Mouse (Mus musculus) retina, postnatal 1 day (tissue): ENCODE results near the gene Hao1.

Experiments
- DNase-seq: peaks from one replicate; pipeline ENCODE4 v3.0.0-alpha.2; 2012

The Hao1 gene

DNA sequence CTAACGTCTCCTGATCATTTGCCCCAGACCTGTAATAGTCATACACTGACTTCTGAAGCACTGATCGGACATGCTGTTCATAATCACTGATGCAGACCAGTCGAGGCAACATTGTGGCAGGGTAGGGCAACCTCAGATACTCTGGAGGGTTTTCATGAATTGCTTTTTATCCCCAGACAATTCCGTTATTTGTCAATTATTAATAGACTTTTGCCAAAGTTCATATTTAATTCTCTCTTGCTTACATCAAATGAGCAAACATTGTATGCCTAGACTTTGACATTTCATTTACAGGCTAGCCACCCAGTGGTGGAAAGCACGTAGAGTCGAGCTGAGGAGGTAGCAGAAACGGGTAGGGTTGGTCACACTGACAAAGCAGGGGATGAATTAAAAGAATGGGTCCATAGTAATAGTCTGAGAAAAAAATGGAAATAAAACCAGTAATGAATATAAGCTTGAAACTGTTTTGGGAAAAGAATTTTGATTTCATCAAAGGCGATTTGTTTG is at the start of gene Hao1:
Gene Hao1 (minus strand): TSS at position 148 of the 507 bp plus-strand sequence.
- no peak for DNase-seq

DNA sequence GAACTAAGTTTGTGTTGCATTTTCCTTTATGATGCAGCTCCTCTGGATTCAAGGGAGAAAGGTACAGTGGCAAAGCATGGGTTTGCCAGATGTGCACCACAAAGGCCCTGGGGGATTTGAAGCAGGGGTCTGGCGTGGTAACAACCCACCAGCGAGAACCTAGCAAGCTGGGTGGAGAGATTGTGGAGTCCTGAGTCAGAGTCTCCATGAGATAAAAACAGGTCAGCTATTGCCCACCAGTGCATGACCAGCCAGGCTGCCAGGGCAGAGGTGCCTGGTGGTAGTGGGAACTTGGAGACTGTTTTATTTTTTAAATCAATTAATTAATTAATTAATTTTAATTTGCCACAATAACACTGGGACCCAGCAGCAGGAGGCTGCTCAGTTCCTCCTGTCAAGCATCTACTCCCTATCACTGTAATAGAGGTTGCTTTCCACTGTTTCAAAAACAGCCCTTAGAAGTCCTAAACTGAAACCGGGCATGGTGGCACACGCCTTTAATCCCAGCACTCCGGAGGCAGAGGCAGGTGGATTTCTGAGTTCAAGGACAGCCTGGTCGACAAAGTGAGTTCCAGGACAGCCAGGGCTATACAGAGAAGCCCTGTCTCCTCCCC is 37.0 kb upstream of the Hao1 start:
- no peak for DNase-seq

DNA sequence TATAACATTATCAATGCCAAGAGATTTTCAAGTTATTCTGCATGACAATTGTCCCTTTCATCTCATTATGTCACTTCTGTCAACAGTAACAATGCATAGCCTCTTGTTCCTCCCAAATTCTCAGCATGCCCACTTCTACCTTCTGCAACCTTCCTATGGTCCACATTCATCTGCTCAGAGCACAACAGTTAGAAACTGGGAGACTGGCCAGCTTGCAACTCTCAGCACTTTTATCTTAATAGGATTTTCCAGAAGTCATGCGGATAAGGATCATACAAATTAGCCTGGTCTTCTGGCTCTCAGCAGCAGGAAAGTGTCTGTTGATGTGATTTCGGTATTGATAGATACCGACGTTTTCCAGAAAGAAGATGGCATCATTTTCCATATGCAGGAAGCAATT is 31.1 kb upstream of the Hao1 start:
- DNase-seq = peak; percentile 8

DNA sequence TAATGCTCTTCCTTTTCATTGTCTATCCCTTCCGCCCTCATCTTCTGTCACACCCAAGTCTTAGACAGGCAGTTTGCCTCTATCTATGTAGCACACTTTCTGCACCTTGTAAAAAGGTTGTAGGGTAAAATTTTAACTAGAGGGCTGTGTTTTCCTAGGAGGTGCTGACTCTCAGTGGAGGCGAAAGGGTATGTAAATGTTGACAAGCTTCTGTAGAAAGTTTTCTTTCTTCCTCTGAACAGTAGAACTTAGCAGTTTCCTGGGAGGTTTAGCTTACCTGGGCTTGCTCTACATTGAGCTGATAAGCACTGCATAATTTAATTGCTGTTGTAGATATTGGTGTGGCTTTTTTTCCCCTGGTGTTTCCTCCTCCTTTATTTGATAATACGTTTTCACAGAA is 5.3 kb upstream of the Hao1 start:
- DNase-seq = no peak

DNA sequence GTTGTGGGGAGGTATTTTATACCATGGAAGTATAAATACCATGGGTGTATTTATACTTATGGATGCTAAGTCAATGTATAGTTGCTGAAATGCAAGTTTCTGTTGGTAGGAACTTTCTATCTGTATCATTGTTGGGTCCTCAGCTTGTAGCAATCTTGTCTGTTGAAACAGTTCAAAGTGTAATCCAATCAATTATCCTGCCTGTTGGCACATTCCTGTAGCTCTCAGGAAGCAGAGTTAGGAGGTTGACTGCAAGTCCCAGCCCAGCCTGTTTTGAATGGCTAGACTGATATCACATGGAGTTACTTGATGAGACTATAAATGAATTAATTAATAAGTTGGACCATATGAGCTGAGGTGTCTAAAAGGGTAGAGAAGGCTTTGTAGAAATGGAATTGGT is 1.8 kb downstream of the Hao1 start:
- DNase-seq = no peak

DNA sequence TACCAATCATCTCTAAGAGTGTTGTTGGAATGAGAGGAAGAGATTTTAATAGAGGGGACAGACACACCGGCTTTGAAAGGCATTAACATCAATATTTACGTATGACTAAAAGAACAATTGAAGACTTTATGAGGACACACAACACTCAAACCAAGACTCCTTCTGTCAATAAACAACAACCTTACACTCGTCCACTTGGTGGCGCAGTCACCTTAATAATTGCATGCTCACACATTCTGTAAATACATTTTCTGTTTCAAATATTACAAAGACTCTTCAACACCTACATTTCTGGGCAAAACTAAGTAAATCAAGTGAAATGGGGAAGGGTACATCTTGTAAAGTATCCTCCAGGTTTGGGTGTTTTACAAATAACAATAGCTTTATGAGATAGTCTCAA is 4.4 kb downstream of the Hao1 start:
- peak; percentile 62 for DNase-seq

DNA sequence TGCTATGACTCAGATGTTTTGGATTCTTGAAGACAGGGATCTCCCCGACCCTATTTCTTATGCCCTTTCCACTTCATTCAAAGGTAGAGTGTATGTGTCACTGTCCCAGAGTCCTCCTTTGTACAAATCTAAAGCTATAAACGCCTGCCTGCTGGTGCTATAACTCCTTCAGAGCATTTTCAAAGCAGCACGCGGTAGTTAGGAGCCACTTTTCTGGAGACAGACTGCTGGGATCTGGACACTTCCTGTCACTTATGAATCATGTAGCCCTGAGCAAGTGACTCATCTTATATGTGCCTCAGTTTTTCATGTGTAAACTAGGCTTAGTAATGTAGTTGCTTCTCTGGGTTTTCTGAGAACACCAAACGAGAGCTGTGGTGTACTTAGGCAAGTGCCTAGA is 9.1 kb downstream of the Hao1 start:
- DNase-seq = no peak

DNA sequence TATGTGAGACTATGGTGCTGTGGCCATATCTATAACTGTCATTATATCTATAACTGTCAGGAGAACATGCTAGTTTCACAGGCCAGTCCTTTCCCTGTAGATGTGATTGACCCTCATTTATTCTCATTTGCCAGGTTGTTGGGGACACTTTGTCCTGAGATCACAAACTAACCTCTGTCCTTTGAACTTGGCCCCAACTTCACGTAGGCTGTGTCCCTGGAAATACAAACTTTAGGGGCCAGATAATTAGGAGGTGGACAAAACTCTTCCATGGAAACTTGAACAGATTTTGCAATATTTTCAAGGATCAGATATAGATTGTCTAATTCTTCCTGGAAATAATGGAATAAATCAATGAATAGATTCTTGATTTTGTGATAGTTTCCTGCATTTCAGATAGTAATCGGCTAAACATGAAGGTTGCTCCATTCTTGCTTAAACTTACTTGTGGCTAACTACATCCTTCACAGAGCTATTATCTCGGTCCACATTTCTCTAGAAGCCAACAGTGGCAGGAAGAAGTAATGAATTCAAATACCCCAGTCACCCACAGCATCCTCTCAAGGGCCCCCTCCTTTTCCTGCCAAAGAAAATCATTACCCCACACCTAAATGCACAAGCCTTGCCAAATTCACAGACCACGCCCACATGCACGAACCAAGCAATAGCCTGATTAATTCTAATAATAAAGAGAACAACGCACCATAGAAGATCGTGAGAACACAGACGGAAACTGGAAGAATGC is 9.7 kb downstream of the Hao1 start:
- DNase-seq = no peak

DNA sequence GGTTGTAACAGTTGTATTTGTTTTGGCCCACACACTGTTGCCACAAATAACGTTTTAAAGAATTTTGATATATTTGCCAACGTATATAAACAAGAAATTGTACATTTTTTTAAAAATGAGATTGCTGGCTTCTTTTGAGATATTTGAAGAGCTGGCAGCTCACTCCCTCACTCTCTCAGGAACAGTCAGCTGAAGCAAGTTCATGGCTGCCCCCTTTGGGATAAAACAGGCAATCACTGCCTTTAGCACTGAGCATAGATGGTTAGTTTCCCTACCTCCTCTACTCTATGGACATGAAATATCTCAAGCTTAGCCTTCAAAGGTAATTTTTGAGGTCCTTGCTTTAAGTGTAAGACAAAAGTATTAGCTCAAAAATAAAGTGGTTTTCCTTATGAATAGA is 10.7 kb downstream of the Hao1 start:
- no peak for DNase-seq

DNA sequence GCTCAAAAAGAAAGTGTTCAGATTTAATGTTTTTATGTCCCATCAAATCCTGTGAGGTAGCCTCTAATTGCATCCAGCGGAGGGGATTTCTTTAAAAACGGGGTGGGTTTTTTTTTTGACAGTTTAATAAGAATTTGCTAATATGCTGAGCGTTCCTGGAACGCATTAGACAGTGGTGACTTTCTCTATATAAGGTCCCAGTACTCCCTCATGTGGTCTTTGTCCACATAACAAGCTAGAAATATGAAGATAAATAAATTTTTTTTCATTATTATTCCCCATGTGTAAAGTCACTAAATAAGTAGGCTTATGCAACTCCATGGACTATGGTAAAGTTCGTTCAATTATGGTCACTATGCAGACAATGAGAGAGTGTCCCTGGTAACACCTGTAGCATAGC is 13.1 kb downstream of the Hao1 start:
- DNase-seq = no peak

DNA sequence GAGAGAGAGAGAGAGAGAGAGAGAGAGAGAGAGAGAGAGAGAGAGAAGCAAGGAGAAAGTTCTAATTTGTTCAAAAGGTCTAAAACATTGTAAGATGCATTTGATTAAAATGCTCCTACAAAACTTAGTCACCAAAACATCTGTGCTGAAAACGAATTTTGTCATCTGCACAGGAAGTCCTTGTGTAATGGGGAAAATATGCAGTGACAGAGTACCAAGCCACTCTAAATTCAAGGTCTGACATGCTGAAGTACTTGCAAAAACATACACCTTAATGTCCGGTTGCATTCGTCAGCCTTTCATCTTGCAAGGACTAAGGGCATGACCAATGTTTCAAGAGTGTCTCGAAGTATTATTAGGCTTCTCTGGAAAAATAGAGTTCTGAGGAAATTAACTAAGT is 15.7 kb downstream of the Hao1 start:
- DNase-seq = no peak

DNA sequence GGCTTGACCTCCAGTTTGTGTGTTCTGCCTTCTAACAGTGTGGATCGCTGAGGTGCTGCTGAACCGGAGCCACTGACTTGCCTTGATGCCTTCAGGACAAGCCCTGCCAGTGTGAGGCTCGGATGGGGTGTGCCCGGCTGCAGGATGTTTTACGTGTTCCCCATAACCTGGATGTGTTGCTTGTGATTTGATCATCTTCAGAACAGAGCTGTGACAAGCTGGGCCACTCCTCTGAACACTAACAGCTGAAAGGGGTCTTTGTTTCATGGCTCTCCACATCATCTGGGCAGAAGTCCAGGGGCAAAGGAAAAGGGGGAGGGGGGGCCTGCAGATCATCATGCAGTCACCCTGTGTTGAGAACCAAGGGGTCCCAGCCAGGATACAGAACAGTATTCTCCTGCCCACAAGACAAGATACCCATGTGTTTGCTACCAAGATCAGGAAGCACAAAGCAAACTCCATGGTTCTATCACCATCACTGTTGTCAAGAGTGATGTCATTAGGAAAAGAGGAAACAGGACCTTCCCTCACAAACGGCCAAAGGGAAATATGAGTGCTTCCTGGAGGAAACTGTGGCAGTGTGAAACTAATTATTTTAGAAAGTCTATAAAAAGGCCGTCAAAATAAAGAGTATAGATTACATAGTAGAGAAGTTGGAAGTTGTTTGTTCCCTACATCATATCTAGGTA is 25.9 kb downstream of the Hao1 start:
- DNase-seq = peak; percentile 59

DNA sequence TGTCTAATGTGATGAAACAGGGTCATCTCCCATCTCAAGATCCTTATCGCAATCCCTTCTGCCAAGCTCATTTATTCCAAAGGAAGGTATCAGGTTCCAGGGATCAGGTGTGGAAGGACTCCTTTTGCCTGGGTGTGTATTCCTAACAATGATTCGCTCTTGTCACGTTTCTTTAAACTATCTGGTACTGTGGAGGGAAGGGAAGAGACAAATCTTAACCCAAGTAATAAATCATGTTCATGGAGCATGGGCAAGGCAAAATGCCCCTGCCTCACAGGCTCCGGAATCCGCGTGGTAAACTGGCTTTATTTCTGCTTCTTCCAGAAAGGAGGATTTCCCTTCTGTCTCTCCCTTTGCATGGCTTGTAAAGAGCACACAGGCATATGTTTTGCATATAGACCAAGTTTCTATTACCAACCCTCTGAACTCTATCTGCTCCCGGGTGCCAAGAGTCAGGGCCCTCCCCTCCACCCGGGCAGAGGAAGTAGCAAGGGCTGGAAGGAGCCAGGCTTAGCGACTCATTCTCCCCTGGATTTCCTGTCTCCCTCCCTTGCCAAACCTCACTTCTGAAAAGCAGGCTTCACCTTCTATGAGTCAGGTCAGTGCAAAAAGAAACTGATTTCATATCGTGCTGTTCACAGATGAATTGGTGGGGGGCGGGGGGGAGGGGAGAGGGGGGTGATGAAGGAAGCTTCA is 26.6 kb downstream of the Hao1 start:
- peak; percentile 6 for DNase-seq

DNA sequence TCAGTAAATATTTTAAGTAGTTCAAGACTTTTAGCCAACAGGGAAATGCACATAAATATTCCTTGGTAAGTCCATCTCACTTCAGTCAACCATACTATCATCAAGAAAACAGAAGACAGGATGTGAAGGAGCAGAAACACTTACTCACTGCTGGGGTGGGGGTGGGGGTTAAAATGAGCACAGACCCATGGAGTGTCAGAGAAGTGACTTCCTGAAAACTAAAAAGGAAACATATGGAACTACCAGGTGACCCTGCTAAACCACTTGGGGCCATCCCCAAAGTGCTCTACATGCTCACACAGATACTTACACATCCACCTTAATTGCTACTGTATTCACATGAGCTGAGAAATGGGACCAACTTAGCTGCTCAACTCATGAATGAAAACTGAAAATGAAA is 36.1 kb downstream of the Hao1 start:
- DNase-seq = no peak

DNA sequence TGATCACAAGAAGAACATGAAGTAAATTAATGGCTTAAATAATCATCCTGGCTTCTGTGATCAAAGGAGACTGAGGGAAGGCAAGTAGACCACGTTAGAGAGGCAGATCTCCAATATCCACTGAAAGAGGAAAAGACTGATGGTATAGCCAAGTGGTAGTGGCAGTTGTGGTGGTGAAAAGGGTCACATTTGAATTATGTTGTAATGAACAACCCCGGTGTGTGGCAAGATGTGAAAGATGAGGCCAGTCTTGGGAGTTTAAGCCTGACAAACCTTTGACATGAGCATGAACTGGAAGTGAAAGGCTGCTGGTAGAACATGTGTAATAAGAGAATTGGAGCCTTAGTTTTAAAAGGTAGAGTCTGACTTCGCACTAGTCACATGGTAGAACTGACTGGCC is 54.4 kb downstream of the Hao1 start:
- no peak for DNase-seq

DNA sequence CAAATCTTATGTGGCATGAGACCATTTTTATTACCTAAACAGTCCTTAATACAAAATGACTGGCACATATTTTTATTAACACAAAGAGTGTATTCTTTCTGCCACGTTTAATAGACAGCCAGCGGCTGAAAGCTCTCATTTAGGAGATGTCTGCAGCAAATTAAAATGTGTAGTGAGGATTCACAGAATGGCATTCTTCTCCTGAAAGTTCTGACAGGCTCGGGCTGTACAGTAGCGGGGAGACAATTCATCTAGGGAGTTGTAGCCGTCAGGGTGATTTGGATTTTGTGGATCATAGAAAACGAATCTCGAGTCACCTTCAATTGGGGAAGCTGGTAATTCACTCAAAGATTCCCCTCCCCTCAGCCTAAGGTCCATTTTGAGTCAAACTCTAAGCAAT is 55.7 kb downstream of the Hao1 start:
- DNase-seq = no peak

DNA sequence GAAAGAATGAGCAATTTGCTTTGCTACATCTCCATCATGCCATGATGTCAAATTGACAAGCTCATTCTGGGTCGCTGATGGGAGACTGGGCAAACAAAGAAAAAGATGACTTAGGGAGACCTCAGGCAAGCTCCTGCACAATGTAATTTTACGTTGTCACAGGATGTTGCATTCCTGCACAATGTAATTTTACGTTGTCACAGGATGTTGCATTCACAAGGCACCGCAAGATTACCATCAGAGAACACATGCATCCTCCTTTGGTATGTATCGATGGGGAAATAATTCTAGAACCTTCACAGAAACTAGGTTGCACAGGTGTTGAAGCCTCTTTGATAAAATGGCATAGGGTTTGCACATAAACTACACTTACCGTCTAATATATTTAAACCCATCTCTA is 65.5 kb downstream of the Hao1 start:
- DNase-seq = no peak

DNA sequence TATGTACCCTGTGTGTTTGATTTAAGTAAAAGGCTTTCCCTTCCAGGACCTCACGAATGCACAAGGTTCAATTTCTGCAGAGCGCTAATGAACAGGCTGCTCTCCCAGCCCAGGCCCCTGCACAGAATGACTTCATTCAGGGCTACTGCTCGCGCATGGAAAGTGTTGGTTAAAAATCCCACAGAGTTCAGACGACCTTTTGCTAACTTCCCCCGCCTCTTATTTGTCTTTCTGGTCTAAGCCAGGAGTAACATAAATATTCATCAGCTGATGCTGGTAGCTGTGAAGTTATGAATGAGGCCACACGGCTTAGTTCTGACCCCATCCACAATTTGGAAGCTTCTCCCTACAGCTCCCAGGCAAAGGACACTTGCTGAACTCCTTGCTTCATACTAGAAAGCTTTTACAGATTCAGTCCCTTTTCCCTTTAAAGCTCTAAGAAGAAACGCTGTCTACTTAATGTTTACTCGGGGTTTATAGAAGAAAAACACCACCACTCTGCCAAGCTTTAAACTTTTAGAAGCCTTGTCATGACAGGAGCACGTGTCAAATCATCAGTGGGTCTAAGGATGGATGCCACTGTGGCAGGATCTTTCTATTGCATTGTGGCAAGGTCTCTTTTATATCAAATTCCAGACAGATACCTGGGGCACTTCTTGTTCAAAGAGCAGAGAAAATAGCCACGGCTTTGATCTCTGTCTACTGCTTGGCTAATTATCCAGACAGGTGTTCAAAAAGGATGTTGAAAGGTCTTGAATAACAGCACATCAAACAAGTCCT is 67.9 kb downstream of the Hao1 start:
- DNase-seq = no peak

DNA sequence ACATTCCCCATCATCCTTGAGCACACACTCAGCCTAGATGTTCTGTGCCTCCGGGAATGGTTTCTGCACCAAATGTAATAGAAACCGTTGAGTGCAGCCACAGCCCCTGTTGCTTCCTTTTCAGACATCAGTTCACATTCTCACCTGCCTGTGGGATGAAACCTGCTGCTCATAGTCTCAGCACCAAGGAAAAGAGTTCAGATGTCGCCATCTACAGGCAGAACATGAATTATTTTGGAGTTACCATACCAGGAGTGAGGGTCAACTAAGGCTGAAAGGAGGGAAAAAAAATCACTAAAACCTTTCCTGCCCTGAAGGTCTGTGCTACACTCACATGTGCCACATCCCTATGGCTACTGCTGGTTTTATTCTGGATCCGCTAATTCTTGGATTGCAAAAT is 71.5 kb downstream of the Hao1 start:
- peak; percentile 47 for DNase-seq

DNA sequence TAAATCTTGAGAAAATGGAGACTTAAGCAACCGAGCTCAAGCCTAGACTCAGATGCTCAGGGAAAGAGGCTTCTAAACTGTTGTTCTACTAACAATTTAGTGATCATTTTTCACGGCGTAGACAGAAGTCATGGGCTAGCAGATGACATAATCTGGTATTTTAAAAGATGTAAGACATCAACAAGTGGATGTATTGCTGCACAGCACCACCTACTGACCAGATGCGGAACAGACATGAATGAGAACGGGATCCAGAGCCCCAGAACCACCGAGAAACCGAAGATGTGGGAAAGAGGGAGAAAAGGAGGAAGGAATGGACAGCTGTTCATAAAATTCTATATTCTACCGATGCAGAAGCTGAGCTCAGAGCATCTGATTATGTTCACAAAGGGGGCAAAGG is 72.4 kb downstream of the Hao1 start:
- DNase-seq = peak; percentile 71

DNA sequence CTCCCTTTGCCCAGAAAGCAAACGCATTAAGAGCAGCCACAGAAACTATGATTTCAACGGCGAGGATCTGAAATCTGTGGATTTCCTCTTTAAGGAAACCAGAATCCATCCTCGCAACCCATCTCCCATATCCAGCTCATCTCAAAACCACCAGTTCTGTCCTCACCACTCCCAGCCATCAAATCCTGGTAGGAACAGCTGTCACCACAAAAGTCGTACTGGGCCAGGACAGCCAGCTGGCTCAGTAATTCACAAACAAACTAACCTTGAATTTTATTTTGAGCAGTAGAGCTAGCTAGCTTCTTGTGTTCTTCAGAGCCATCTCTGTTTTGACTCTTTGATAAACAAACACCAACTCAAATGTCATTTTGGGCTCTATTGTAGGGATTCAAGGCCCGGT is 73.0 kb downstream of the Hao1 start:
- no peak for DNase-seq

DNA sequence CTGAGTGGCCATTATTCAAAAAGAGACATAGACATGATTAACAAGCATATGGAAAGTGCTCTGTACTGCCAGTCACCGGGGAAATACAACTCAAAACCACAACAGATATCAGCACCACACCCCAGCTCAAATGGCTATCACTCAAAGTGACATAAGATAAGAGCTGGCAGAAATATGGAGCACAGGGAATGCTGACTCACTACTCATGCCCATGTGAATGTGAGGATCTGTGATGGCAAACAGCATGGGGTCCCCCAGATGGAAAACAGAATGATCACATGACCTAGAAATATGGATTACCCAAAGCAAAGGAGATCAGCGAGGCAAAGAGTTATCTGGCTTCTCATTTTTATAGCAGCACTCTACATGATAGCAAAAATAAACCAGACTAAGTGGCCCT is 89.0 kb downstream of the Hao1 start:
- DNase-seq = no peak

DNA sequence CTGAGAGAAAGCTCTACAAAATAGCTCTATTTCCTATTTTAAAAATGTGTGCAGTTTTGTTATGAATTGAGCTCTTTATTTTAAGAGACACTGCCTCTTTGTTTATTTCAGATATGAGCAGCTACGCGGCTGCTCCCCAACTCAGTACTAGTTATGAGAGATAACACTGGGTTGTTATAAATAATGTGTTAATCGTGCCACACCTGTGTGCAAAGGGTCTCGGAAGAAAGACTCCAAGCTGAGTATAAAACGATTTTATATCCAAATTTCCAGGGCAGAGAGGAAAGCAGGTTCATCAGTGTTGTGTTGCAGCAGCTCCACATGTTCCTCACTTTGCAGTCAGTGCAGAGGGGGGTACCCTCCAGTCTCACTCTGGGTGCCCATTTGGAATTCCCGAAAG is 91.8 kb downstream of the Hao1 start:
- DNase-seq = no peak
